Mouse (Mus musculus) intestine, postnatal 0 days (tissue): ENCODE data around the gene Gpr68. TPM values are rescaled to one million over a fixed set of nuclear protein-coding genes. Genes with fewer than 3 reads are reported as not detected.

Experiments
- ATAC-seq: fragments of 200-750 bp; cut with Nextera tagmentation; 2 replicates; pipeline ENCODE4 v1.8.0; 2017; ENCODE audit warnings: mild to moderate bottlenecking, moderate TSS enrichment, moderate library complexity
- H3K27ac ChIP-seq: fragments of 300-500 bp; sonication (generic); 2 replicates; pipeline ENCODE4 v1.5.1; 2014; ENCODE audit warnings: mild to moderate bottlenecking, low read depth, low read length, moderate library complexity
- H3K27me3 ChIP-seq: fragments of 300-500 bp; sonication (generic); replicated peaks from 2 replicates; pipeline ENCODE4 v1.6.1; 2014; ENCODE audit warnings: low read length, mixed read lengths; ENCODE audit not compliant: control insufficient read depth, insufficient read depth
- H3K36me3 ChIP-seq: fragments of 300-500 bp; sonication (generic); 2 replicates; pipeline ENCODE4 v1.6.1; 2014; ENCODE audit warnings: mild to moderate bottlenecking, moderate library complexity; ENCODE audit not compliant: control insufficient read depth, insufficient read depth
- H3K4me1 ChIP-seq: fragments of 300-500 bp; sonication (generic); replicated peaks from 2 replicates; pipeline ENCODE4 v1.6.1; 2014; ENCODE audit warnings: antibody characterized with exemption, low read length, mixed read lengths; ENCODE audit not compliant: control insufficient read depth, insufficient read depth
- H3K4me2 ChIP-seq: fragments of 300-500 bp; sonication (generic); replicated peaks from 2 replicates; pipeline ENCODE4 v1.6.1; 2014; ENCODE audit warnings: low read depth, mild to moderate bottlenecking, moderate library complexity
- H3K4me3 ChIP-seq: fragments of 300-500 bp; sonication (generic); 2 replicates; pipeline ENCODE4 v1.5.1; 2014; ENCODE audit warnings: low read depth, low read length
- H3K9ac ChIP-seq: fragments of 300-500 bp; sonication (generic); 2 replicates; pipeline ENCODE4 v1.6.1; 2014; ENCODE audit warnings: mild to moderate bottlenecking, low read depth, low read length
- H3K9me3 ChIP-seq: fragments of 300-500 bp; sonication (generic); 2 replicates; pipeline ENCODE4 v1.6.1; 2016; ENCODE audit warnings: mixed run types; ENCODE audit not compliant: control insufficient read depth
- CTCF ChIP-seq: sonication (generic); IDR thresholded peaks from 2 replicates; pipeline ENCODE4 v1.5.1; 2016; ENCODE audit warnings: low read depth, mild to moderate bottlenecking, control low read depth, antibody characterized with exemption, moderate library complexity
- WGBS: fragments of 180-500 bp; shearing (Covaris S2); extraction: QIAGEN DNeasy Blood & Tissue Kit; methylation state at CpG from one replicate; pipeline ENCODE4 v1.1.7; 2014; 5-methylcytosine and 5-hydroxymethylcytosine counted together
- polyA plus RNA-seq: library from polyadenylated mRNA; unstranded; fragments of >200 nt; fragmentation: Nextera tagmentation; extraction: Ambion mirVana; gene quantifications from 2 replicates; pipeline ENCODE4 v1.2.1, GENCODE M21; 2015

The Gpr68 gene
- 0.31 TPM in 2 replicates for polyA plus RNA-seq

DNA sequence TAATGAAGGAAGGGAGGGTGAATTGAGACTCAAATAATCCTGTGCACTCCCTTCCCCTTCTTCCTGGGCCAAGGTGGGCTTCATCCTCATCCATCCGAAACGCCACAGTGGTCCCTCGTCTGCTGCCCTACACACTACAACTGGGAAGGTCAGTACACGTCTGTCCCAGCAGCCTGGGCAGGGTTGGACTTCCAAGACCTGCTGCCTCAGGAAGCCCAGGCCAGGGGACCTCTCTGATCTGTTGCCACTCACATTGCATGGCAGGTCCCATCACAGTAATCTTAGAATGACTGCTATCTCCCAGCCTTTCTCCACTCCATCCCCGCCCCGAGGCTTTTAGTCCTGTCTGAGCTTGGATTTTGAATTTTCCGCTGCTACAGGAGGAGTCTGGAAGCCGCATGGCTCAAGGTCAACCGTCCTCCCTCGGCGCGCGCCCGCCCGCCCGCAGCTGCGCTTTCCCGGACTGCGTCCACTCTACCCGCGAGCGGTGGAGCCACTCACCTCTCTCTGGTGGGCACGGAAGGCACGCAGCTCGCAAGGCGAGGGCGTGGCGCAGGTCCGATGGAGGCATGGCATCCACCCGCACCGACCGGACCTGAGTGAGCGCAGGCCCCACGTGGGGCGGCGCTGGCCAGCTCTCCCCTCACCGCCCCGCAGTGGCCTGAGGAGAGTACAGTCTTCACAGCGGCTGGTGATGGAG, at the start of gene Gpr68:
TSS of gene Gpr68 (minus strand) at position 601 of the 700 bp plus-strand sequence.
- peak; percentile 27; the same call in 1 of the 2 replicates for TF ChIP-seq CTCF
- peaks cover 10% of the 10 kb centered on the region; the same call in 1 of the 2 replicates for H3K36me3 ChIP-seq
- H3K4me1 ChIP-seq = no peaks in the 10 kb centered on the region; the same call in 1 of the 2 replicates
- peaks cover 13% of the 10 kb centered on the region; the same call in 1 of the 2 replicates for H3K27me3 ChIP-seq
- H3K4me2 ChIP-seq = peak within 1 kb of the TSS; percentile 70
- 5% methylated on average over 39 of the region's 39 CpGs for WGBS
- ATAC-seq = peak; percentile 44
- H3K9ac ChIP-seq = no peak within 1 kb of the TSS
- H3K9me3 ChIP-seq = no peaks in the 10 kb centered on the region
- peak within 1 kb of the TSS; percentile 34 for H3K4me3 ChIP-seq
- no peak within 1 kb of the TSS for H3K27ac ChIP-seq

DNA sequence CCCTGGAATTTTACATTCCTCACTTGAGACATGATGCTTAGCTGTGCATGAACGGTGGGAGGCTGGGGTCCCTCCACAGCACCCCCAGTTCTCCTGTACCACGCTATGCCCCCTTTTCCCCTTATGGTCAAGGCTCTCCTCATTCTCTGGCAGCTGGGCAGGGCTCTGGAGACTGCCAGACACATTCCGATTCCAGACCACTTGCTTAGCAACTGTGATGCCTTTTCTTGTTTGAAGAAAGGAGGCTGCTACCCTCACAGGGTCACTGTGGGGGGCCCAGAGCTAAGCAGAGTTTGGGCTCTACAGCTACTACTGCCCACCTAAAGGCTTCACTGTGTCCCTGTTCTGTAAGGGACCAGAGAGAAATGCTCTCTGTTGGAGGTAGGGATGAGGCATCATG, 49.3 kb upstream of the Gpr68 start:
- no peak for TF ChIP-seq CTCF
- no peak for ATAC-seq
- Histone ChIP-seq H3K9ac (no peak overlapping the region), H3K4me2 (no peak overlapping the region), H3K4me3 (no peak overlapping the region), H3K4me1 (no peaks in the 10 kb centered on the region), H3K27me3 (no peaks in the 10 kb centered on the region), H3K9me3 (no peaks in the 10 kb centered on the region), H3K27ac (no peak overlapping the region), H3K36me3 (peaks cover 28% of the 10 kb centered on the region)
- 81% methylated on average over 3 of the region's 3 CpGs for WGBS

DNA sequence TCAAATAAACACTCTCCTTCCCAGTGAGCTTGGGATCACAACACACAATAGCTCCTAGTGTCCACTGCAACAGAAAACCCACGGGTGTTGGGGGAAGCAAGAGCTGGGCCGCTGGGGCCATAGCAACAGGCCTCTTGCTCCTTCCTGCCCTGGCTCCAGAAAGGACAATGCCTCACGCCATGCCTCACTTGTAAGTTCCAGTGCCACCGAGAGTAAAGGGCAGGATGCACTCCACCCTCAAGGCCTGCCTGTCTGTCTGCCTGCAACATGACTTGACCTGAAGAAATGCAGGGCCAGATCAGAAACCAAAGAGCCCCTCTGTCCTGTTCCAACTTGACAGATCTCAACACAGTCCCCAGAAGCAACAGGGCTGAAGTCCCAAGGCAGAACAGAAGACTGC, 48.8 kb upstream of the Gpr68 start:
- Histone ChIP-seq H3K27me3 (no peaks in the 10 kb centered on the region), H3K27ac (no peak overlapping the region), H3K9me3 (no peaks in the 10 kb centered on the region), H3K4me3 (no peak overlapping the region), H3K36me3 (peaks cover 24% of the 10 kb centered on the region), H3K4me2 (no peak overlapping the region), H3K9ac (no peak overlapping the region), H3K4me1 (no peaks in the 10 kb centered on the region)
- ATAC-seq = no peak
- 69% methylated on average over 4 of the region's 4 CpGs for WGBS
- no peak for TF ChIP-seq CTCF

DNA sequence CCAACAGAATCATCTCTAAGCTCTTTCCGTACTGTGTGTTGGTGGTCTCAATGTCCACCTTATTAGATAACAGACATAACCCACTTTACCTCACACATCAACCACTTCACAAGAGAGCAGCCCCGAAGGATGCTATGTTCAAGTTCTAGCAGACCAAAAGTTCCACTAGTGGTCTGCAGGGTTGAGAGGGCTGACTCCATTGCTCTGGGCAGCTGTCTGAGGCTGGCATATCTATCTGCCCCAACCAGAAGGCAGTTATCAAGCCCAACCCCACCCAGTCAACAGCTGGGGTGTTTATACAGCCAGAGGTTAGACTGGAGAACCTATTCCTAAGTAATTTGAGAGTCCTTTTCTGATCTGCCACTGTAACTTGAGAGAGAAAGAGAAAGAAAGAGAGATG, 48.0 kb upstream of the Gpr68 start:
- WGBS = 94% methylated on average over 2 of the region's 2 CpGs
- TF ChIP-seq CTCF = no peak
- H3K4me2 ChIP-seq = no peak overlapping the region
- no peaks in the 10 kb centered on the region for H3K27me3 ChIP-seq
- H3K36me3 ChIP-seq = peaks cover 19% of the 10 kb centered on the region; the same call in 1 of the 2 replicates
- no peak overlapping the region for H3K9ac ChIP-seq
- H3K4me1 ChIP-seq = no peaks in the 10 kb centered on the region
- no peak overlapping the region for H3K27ac ChIP-seq
- H3K9me3 ChIP-seq = no peaks in the 10 kb centered on the region
- no peak overlapping the region for H3K4me3 ChIP-seq
- no peak for ATAC-seq

DNA sequence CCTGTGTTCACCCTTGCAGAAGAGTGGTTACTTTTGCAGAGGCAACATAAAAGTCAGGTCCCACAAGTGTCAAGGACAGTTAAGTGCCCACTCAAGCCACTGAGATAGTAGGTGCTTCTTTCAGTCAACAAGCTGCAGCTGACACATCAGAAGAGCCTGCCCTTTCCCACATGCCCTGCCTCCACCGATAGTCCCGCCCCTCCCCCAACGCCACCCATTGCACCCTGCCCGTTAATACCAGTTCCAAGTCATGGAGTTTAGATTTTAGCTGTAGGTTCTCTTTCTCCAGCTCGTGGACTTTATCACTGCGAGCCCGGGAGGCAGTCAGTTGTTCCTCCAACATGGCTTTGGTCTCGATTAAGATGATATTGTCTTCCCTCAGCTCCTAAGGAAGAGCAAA, 45.9 kb upstream of the Gpr68 start:
- Histone ChIP-seq H3K4me3 (no peak overlapping the region), H3K4me1 (no peaks in the 10 kb centered on the region), H3K4me2 (no peak overlapping the region), H3K36me3 (peaks cover 26% of the 10 kb centered on the region; the same call in 1 of the 2 replicates), H3K27ac (no peak overlapping the region), H3K9ac (no peak overlapping the region), H3K27me3 (no peaks in the 10 kb centered on the region), H3K9me3 (no peaks in the 10 kb centered on the region)
- WGBS = 69% methylated on average over 8 of the region's 8 CpGs
- ATAC-seq = no peak
- no peak for TF ChIP-seq CTCF

DNA sequence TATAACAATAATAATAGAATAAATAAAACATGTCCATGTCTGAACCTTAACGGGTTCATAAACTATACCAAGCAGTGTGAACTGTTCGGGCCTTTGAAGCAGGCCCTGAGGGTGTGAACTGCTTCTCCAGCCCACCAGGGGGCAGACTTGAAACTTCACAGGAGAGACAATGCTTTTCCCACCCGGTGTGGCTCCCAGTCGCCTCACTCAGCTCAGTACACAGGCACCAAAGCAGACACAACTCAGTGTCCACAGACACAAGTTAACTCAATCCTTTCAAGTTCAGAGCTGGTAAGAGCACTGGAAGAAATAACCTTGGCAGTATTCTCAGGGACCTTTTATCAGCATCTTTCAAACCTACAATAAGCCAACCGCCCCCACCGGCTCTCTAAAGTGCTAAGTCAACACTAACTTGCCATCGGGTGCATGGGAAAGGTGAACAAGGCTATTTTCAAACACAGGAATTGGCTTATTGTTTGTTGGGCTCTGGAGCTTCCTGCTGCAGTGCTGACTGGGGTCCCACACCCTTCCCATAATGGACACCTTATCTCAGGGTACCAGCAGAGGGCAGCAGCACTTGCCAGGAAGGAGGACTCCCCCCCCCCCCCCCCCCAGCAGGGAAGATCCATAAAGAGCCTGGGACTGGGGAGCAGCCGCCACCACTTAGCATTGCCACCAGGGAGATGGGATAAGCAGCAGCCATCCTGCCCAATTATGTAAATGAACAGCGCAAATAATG, 44.4 kb upstream of the Gpr68 start:
- WGBS = 22% methylated on average over 9 of the region's 9 CpGs
- no peaks in the 10 kb centered on the region for H3K27me3 ChIP-seq
- H3K4me2 ChIP-seq = no peak overlapping the region
- no peak overlapping the region for H3K27ac ChIP-seq
- no peaks in the 10 kb centered on the region for H3K9me3 ChIP-seq
- H3K9ac ChIP-seq = no peak overlapping the region
- no peak overlapping the region for H3K4me3 ChIP-seq
- TF ChIP-seq CTCF = peak; percentile 80
- H3K36me3 ChIP-seq = peaks cover 41% of the 10 kb centered on the region
- ATAC-seq = peak; percentile 77
- H3K4me1 ChIP-seq = no peaks in the 10 kb centered on the region
